Mouse (Mus musculus): ENCODE results near the gene AA986860.

AA986860 gene

GRCm38 (mm10) chr1:130734852-130735251 is 3.1 kb downstream of the AA986860 start:
- DNase-seq (ENCODE audit: low spot score): no peak

- no peak for DNase-seq (ENCODE audit: low spot score)
Observed at GRCm38 (mm10) chr1:130737411-130737881, 5.7 kb downstream of the AA986860 start.

GRCm38 (mm10) chr1:130737916-130738315 is 6.1 kb downstream of the AA986860 start:
- DNase-seq (ENCODE audit: low spot score): no peak

GRCm38 (mm10) chr1:130738551-130739106 is 6.9 kb downstream of the AA986860 start:
- DNase-seq (ENCODE audit: low spot score): no peak

GRCm38 (mm10) chr1:130739636-130740035 is 7.9 kb downstream of the AA986860 start:
- DNase-seq (ENCODE audit: low spot score): no peak

- DNase-seq (ENCODE audit: low spot score): no peak
Observed at GRCm38 (mm10) chr1:130740227-130740648, 8.5 kb downstream of the AA986860 start.

GRCm38 (mm10) chr1:130740781-130741720 is 9.3 kb downstream of the AA986860 start:
- DNase-seq (ENCODE audit: low spot score): no peak

GRCm38 (mm10) chr1:130742201-130742600 is 10.4 kb downstream of the AA986860 start:
- no peak for DNase-seq (ENCODE audit: low spot score)

- DNase-seq (ENCODE audit: low spot score): no peak
Observed at GRCm38 (mm10) chr1:130743775-130744174, 12.0 kb downstream of the AA986860 start.

GRCm38 (mm10) chr1:130744217-130744616 is 12.4 kb downstream of the AA986860 start:
- no peak for DNase-seq (ENCODE audit: low spot score)

- DNase-seq (ENCODE audit: low spot score): no peak
Observed at GRCm38 (mm10) chr1:130744961-130745360, 13.2 kb downstream of the AA986860 start.

- DNase-seq (ENCODE audit: low spot score): no peak
Observed at GRCm38 (mm10) chr1:130745591-130745990, 13.8 kb downstream of the AA986860 start.

GRCm38 (mm10) chr1:130746819-130747218 is 15.0 kb downstream of the AA986860 start:
- no peak for DNase-seq (ENCODE audit: low spot score)

- DNase-seq (ENCODE audit: low spot score): no peak
Observed at GRCm38 (mm10) chr1:130759689-130760088, 27.9 kb downstream of the AA986860 start.

- DNase-seq (ENCODE audit: low spot score): no peak
Observed at GRCm38 (mm10) chr1:130761597-130761996, 29.8 kb downstream of the AA986860 start.

- DNase-seq (ENCODE audit: low spot score): no peak
Observed at GRCm38 (mm10) chr1:130762045-130762760, 30.4 kb downstream of the AA986860 start.

- DNase-seq (ENCODE audit: low spot score): no peak
Observed at GRCm38 (mm10) chr1:130764027-130764461, 32.3 kb downstream of the AA986860 start.

GRCm38 (mm10) chr1:130767066-130767465 is 35.3 kb downstream of the AA986860 start:
- DNase-seq (ENCODE audit: low spot score): no peak

- DNase-seq (ENCODE audit: low spot score): no peak
Observed at GRCm38 (mm10) chr1:130769925-130770324, 38.1 kb downstream of the AA986860 start.

GRCm38 (mm10) chr1:130770487-130770886 is 38.7 kb downstream of the AA986860 start:
- no peak for DNase-seq (ENCODE audit: low spot score)

GRCm38 (mm10) chr1:130770981-130771494 is 39.3 kb downstream of the AA986860 start:
- no peak for DNase-seq (ENCODE audit: low spot score)

- DNase-seq (ENCODE audit: low spot score): no peak
Observed at GRCm38 (mm10) chr1:130775234-130775633, 43.5 kb downstream of the AA986860 start.
